Mouse (Mus musculus) heart, postnatal 14 days (tissue): Measurements from ENCODE around the gene Mreg. TPM values are rescaled to one million over a fixed set of nuclear protein-coding genes. Genes with fewer than 3 reads are reported as not detected.
"Not testable (repeated sequence)": the region's sequence is repeated elsewhere in the genome, so short reads cannot be mapped to it uniquely, and the experiment has no call there.

Source experiments
- DNase-seq, 2 experiments: peaks; one replicate each; pipeline ENCODE4 v3.0.0; 2021 to 2022
- intact Hi-C: fragments of 180-260 bp; cut with DNase I; formaldehyde crosslinking; loops from one replicate; pipeline ENCODE4 v1.15.1; 2025
- total RNA-seq, 2 experiments: library from RNA; stranded (reverse); gene quantifications; 2 replicates each; pipeline ENCODE4 v1.2.3; 2021

The Mreg gene
- total RNA-seq, 2 experiments from 2014 or later: 23.7 to 26.0 TPM

DNA sequence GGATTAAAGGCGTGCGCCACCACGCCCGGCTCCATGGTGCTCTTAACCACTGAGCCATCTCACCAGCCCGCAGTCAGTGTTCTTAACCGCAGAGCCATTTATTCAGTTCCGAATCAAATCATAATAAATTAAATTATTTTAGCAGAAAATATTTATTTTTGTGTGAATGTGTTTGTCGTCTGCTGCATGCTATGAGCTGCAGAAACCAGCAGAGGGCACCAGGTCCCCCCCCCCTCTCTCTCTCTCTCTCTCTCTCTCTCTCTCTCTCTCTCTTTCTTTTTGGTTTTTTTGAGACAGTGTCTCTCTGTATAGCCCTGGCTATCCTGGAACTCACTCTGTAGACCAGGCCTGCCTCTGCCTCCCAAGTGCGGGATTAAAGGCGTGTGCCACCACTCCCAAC is 20.5 kb upstream of the Mreg start:
- DNase-seq: not testable (repeated sequence)
- intact Hi-C loops: loop anchor here (10.0 kb wide), 1 partner anchor 72 kb away; the partner anchor contains the start of gene Xrcc5

DNA sequence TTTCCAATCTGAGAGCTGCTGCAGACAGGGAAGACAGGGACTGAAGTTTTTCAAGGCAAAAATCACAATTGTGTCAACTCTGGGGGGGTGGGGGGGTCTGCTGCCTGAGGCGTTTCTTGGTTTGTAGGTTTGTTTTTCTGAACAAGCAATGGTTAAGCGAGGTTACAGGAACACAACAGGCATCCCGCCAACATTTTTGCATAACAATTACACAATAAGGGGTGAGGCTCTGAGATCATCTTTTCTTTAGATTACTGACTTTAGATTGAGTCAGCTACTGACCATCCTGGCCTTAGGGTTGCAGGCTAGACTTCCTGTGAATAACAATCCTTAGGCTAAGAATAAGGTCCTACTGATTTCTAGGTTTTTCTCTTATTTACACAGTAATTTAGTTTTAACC is 16.9 kb upstream of the Mreg start:
- peak in 1 of 2 experiments; percentile 44 for DNase-seq
- intact Hi-C loops: no loop called here

- no peak for DNase-seq
- intact Hi-C loops: no loop called here
Observed at GRCm38 (mm10) chr1:72227546-72227945, 15.4 kb upstream of the Mreg start.

DNA sequence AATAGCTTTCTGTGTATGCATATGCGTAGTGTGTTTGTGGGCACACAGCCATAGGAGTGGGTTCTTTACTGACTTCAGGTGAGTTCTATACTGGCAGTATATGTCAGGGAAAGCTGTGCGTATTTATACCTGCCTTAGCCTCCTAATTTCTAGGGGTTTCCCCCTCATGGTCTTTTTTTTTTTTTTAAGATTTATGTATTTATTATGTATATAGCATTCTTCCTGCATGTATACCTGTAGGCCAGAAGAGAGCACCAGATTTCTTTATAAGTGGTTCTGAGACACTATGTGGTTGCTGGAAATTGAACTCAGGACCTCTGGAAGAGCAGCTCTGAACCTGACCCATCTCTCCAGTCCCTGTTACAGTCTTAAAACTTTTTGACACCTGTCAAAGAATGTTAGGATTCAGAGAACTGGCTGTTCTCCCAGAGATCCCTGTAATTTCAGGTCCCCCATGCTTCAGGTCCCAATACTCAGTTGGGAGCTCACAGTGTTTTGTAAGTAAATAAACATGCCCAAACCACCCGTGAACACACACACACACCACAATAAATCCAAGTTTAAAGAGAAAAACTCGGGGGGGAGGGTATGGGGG is 14.9 kb upstream of the Mreg start:
- no peak for DNase-seq
- intact Hi-C loops: no loop called here

- DNase-seq: no peak
- intact Hi-C loops: no loop called here
Observed at GRCm38 (mm10) chr1:72226172-72226886, 14.2 kb upstream of the Mreg start.

DNA sequence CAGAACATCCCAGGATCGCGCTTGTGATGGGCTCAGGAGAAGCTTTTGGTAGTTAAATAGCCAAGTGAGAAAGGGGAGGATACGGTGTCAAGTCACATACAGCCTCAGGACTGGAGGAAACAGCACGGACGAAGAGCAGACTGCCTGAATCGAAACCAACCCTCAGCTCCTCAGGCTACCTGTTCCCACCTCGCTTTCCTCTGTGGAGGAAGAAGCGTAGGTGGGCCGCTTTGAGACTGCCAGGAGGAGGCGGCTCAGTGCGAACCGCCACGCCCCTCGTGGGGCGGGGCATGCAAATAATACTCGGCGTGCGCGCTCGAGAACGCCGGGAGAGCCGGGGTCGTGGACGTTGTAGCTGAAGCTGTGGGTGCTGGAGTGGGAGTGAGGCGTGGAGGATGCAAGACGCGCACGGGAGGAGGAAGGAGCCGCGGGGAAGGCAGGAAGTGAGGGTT is 13.6 kb upstream of the Mreg start:
- DNase-seq: peak; percentile 83 to 87
- intact Hi-C loops: not testable (repeated sequence)

DNA sequence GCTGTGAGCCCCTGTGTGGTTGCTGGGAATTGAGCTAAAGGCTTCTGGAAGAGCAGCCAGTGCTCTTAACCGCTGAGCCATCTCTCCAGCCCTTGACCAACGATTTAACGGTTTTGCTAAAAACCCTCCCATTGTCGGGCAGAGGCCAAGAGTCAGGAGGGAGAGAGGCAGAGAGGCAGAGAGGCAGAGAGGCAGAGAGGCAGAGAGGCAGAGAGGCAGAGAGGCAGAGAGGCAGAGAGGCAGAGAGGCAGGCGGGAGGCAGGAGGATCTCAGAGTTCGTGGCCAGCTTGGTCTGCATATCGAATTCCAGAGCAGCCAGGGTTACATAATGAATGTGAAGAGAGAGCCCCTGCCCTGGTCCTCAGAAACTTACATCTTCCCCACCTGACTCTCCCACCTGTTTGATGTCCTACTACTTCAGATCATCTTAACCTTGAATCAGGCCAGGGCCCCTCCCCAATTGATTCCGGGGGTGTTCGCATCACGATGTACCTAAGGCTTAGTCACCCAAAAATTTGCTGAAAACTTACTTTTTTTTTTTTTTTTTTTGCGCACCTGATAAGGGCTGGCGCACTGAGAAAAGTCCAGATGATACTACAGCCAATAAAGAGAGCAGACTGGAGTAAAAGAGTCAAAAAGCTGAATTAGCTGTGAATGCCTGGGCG is 13.1 kb upstream of the Mreg start:
- intact Hi-C loops: no loop called here
- no peak for DNase-seq

DNA sequence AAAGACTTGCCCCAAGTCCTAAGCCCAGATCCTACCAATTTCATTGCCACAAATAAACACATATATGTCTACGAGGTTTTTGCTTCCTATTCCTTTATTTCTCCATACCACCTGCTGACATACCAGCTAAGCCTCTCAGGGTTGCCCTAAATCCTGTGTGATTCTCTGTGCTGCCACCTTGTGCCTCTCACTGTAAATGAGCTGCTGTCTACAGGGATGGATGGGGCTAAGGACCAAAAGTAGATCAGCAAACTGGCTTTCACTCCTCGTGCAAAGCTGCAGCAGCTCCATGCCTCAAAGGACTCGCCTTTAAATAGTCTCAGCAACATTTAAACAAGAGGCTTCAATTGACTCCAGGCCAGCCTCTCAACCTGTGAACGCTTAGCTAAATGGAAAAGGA is 7.9 kb upstream of the Mreg start:
- no peak for DNase-seq
- intact Hi-C loops: no loop called here

DNA sequence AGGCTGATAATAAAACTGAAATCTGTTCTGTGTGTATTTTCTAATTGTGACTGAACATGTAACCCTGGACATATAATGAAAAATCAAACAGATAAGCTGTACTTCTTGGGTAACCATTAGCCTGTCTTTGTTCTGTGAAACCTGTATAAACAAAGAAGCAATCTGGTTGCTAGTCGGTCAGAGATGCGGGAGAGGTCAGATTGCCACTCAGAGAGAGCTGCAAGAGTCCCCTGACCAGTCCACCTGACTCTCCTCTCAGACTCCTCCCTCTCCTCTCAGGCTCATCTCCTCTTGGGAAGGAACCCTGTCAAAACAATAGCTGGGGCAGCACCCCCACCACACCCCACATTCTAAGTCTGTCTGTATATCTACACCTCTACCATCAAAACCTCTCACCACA is 7.0 kb upstream of the Mreg start:
- no peak for DNase-seq
- intact Hi-C loops: no loop called here

GRCm38 (mm10) chr1:72218626-72219025 is 6.5 kb upstream of the Mreg start:
- intact Hi-C loops: no loop called here
- no peak for DNase-seq

DNA sequence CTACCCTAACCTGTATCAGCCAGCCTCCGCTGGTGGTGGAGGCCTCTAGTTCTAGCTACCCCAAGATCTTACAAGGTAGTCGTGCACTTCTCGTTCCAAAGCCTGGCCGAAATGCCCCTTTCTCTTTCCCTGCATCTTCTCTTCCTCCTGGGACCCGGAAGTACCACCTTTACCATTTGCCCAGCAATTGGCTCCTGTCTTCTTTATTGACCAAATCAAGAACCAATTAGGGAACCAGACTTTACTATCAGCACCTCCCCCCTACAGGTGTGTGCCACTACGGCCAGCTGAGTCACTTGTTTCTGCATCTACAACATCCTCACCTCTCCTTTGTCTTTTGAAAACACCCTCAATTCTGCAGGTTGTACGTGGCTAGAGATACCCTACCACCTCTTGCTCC is 4.7 kb upstream of the Mreg start:
- intact Hi-C loops: no loop called here
- DNase-seq: no peak

DNA sequence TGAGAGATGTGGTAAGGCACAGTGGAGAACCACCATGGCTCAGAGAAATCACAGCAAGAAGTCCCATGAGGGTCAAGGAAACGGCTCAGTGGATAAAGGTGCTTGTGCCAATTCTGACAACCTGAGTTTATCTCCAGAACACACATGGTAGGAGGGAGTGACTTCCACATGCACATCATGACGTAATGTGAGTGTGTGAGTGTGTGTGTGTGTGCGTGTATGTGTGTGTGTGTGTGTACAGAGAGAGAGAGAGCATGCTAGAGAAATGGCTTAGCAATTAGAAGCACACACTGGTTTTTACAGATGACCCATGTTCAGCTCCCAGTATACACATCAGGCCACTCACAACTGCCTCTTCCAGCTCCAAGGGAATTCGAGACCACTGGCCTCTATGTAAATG is 3.1 kb upstream of the Mreg start:
- DNase-seq: no peak
- intact Hi-C loops: no loop called here

- intact Hi-C loops: no loop called here
- DNase-seq: peak; percentile 46 to 74
Observed at GRCm38 (mm10) chr1:72214470-72214961, 2.4 kb upstream of the Mreg start.

GRCm38 (mm10) chr1:72213954-72214353 is 1.8 kb upstream of the Mreg start:
- DNase-seq: no peak
- intact Hi-C loops: no loop called here

GRCm38 (mm10) chr1:72210803-72211679 is 1.1 kb downstream of the Mreg start:
- intact Hi-C loops: no loop called here
- no peak for DNase-seq

GRCm38 (mm10) chr1:72208095-72208494 is 4.0 kb downstream of the Mreg start:
- intact Hi-C loops: no loop called here
- no peak for DNase-seq

DNA sequence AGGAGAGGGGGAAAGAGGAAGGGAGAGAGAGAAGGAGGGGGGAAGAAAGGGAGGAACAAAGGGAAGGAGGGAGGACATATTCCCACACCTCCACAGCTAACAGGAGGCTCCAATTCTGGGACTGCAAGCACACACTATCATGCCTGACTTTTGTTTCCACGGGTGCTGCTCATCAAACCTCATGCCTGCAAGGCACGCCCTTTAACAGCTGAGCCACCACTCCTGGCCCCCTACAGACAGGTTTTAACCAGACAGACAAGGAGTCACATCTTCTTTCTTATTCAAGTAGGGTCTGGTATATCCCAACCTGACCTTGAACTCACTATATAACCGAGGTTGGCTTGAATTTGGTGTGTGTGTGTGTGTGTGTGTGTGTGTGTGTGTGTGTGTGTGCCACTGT is 7.0 kb downstream of the Mreg start:
- intact Hi-C loops: no loop called here
- DNase-seq: no peak

- intact Hi-C loops: no loop called here
- DNase-seq: no peak
Observed at GRCm38 (mm10) chr1:72203204-72203603, 8.9 kb downstream of the Mreg start.

GRCm38 (mm10) chr1:72202705-72203104 is 9.4 kb downstream of the Mreg start:
- DNase-seq: no peak
- intact Hi-C loops: no loop called here

- DNase-seq: no peak
- intact Hi-C loops: no loop called here
Observed at GRCm38 (mm10) chr1:72202068-72202467, 10.0 kb downstream of the Mreg start.

DNA sequence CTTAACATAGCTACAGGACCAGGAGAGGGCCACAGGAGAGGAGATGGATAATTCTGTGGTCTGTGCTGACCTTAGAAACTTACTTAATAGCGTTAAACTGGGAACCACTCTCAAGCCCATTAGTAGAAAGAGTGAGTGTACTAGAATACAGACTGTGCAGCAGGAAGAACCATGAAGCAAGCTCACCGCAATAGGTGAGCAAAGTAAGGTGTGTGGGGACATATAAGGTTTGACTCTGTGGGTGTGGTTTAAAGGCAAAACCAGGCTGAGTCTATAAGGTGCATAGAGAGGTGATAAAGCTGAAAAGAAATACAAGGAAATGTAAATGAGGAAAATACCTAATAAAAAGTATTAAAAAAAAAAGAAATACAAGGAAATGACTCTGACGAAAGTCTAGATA is 11.0 kb downstream of the Mreg start:
- intact Hi-C loops: no loop called here
- DNase-seq: no peak
